Mouse (Mus musculus) T-cell, adult 2 months (primary cell): ENCODE results near the gene Rpl22l1.
"Not testable (repeated sequence)": the region's sequence is repeated elsewhere in the genome, so short reads cannot be mapped to it uniquely, and the experiment has no call there.

Source experiments
- DNase-seq: peaks from one replicate; pipeline ENCODE4 v3.0.0; 2022; ENCODE audit warnings: low spot score

The Rpl22l1 gene

GRCm38 (mm10) chr3:28836796-28837371 lies 31.6 kb downstream of the Rpl22l1 start:
- no peak for DNase-seq

- DNase-seq: no peak
Observed at GRCm38 (mm10) chr3:28841886-28842649, 36.8 kb downstream of the Rpl22l1 start.

GRCm38 (mm10) chr3:28843231-28843630 lies 38.0 kb downstream of the Rpl22l1 start:
- DNase-seq: no peak

DNA sequence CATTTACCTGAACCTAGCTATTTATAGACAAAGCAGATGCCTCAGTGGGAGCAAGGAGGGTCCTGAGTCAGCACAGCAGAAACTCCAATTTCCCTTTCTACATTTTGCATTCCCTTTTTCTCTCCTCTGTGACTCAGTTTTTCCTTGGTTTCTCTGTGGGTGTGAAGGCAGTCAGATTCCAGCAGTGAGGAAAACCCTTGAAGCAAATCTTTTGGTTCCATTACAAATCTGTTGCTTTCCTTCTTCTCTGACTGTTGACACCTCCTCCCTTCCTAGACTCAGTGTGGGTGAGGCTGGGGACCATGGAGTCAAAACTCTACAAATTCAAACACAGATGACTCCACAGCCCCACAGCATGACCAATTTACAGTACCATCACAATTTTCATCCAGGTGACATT lies 41.9 kb downstream of the Rpl22l1 start:
- no peak for DNase-seq

- not testable (repeated sequence) for DNase-seq
Observed at GRCm38 (mm10) chr3:28852174-28852573, 46.9 kb downstream of the Rpl22l1 start.
